Mouse (Mus musculus): ENCODE results near the gene Mast4. TPM values are rescaled to one million over a fixed set of nuclear protein-coding genes. Genes with fewer than 3 reads are reported as not detected.
A peak's percentile ranks its signal among the peaks of the same experiment; 100 is the strongest.

Mast4 gene
- polyA plus RNA-seq, 1 experiment from 2014 or later = 36.9 TPM

- peak overlapping the region; percentile 95 for H3K27ac ChIP-seq (ENCODE audit: low read length)
- ATAC-seq (replicated peaks; ENCODE audit: extremely low read depth, insufficient read depth, low FRiP score) = peak; percentile 91
- H3K9ac ChIP-seq (ENCODE audit: low read length) = peak overlapping the region; percentile 79
- H3K4me3 ChIP-seq (ENCODE audit: low read length) = peak overlapping the region; percentile 71
- H3K4me1 ChIP-seq (ENCODE audit: control insufficient read depth, insufficient read depth, low read length) = peaks cover 17% of the 10 kb centered on the region
- 1% methylated on average over 28 of the region's 28 CpGs for WGBS
- H3K36me3 ChIP-seq (ENCODE audit: control insufficient read depth, insufficient read depth) = no peaks in the 10 kb centered on the region
- H3K27me3 ChIP-seq (ENCODE audit: control insufficient read depth, insufficient read depth, low read length) = no peaks in the 10 kb centered on the region
- H3K4me2 ChIP-seq (ENCODE audit: low read depth, low read length) = peak overlapping the region; percentile 76
- H3K9me3 ChIP-seq (replicated peaks; ENCODE audit: control insufficient read depth, low read length) = no peaks in the 10 kb centered on the region
Measured at GRCm38 (mm10) chr13:103096346-103097150, 237.7 kb downstream of the Mast4 start.

GRCm38 (mm10) chr13:103095491-103095890 lies 238.8 kb downstream of the Mast4 start:
- Histone ChIP-seq H3K9ac (ENCODE audit: low read length) (peak overlapping the region; percentile 79), H3K4me3 (ENCODE audit: low read length) (peak overlapping the region; percentile 71), H3K27me3 (ENCODE audit: control insufficient read depth, insufficient read depth, low read length) (no peaks in the 10 kb centered on the region), H3K27ac (ENCODE audit: low read length) (peak overlapping the region; percentile 95), H3K4me1 (ENCODE audit: control insufficient read depth, insufficient read depth, low read length) (peaks cover 17% of the 10 kb centered on the region), H3K9me3 (replicated peaks; ENCODE audit: control insufficient read depth, low read length) (no peaks in the 10 kb centered on the region), H3K4me2 (ENCODE audit: low read depth, low read length) (peak overlapping the region; percentile 76), H3K36me3 (ENCODE audit: control insufficient read depth, insufficient read depth) (no peaks in the 10 kb centered on the region)
- 26% methylated on average over 7 of the region's 7 CpGs for WGBS
- no peak for ATAC-seq (replicated peaks; ENCODE audit: extremely low read depth, insufficient read depth, low FRiP score)

DNA sequence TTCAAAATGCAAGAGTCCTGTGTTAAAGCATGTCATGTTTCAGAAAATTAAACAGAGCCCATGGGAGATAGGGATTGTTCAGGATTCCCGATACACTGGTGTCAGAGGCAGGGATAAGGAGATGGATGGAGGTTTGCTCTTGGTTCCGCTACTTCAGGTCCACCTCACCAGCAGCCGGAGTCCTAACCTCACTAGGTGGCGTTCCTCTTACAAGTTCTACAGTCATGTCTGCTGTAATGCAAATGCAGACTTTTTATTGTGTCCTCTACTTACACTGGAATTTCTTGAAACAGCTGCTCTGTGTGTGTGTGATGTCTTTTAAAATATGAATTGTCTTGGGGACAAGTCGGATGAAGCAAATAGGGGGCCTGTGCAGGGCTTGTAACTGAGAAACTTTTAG lies 239.7 kb downstream of the Mast4 start:
- Histone ChIP-seq H3K9me3 (replicated peaks; ENCODE audit: control insufficient read depth, low read length) (no peaks in the 10 kb centered on the region), H3K4me3 (ENCODE audit: low read length) (peak overlapping the region; percentile 33), H3K27me3 (ENCODE audit: control insufficient read depth, insufficient read depth, low read length) (no peaks in the 10 kb centered on the region), H3K27ac (ENCODE audit: low read length) (peak overlapping the region; percentile 61), H3K9ac (ENCODE audit: low read length) (peak overlapping the region; percentile 51), H3K4me2 (ENCODE audit: low read depth, low read length) (peak overlapping the region; percentile 76), H3K36me3 (ENCODE audit: control insufficient read depth, insufficient read depth) (no peaks in the 10 kb centered on the region), H3K4me1 (ENCODE audit: control insufficient read depth, insufficient read depth, low read length) (peaks cover 17% of the 10 kb centered on the region)
- no peak for ATAC-seq (replicated peaks; ENCODE audit: extremely low read depth, insufficient read depth, low FRiP score)
- 48% methylated on average over 5 of the region's 5 CpGs for WGBS

DNA sequence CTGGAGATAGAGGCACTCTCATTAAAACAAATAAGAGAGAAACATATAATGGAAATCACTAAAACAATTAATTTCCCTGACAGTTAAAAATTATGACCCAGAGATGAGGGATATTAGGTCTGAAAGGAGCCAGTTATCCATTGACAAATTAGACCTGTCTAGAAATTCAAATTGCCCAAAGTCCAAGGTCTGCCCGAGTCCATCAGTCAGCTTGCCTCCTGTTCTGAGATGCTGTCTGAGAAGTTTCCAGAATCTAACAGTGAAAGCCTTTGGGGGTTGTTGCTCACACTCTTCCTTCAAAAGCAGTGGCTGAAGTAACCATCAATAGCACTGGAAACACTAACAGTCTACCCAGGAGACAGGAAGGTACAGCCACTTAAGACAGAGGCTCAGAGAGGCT lies 240.6 kb downstream of the Mast4 start:
- Histone ChIP-seq H3K4me1 (ENCODE audit: control insufficient read depth, insufficient read depth, low read length) (peaks cover 17% of the 10 kb centered on the region), H3K9ac (ENCODE audit: low read length) (no peak overlapping the region), H3K27ac (ENCODE audit: low read length) (no peak overlapping the region), H3K36me3 (ENCODE audit: control insufficient read depth, insufficient read depth) (no peaks in the 10 kb centered on the region), H3K9me3 (replicated peaks; ENCODE audit: control insufficient read depth, low read length) (no peaks in the 10 kb centered on the region), H3K4me2 (ENCODE audit: low read depth, low read length) (no peak overlapping the region), H3K27me3 (ENCODE audit: control insufficient read depth, insufficient read depth, low read length) (no peaks in the 10 kb centered on the region), H3K4me3 (ENCODE audit: low read length) (no peak overlapping the region)
- no peak for ATAC-seq (replicated peaks; ENCODE audit: extremely low read depth, insufficient read depth, low FRiP score)
- WGBS = 81% methylated on average over 1 of the region's 1 CpGs

GRCm38 (mm10) chr13:103085540-103086121 lies 248.7 kb downstream of the Mast4 start:
- peak; percentile 72 for ATAC-seq (replicated peaks; ENCODE audit: extremely low read depth, insufficient read depth, low FRiP score)
- Histone ChIP-seq H3K27me3 (ENCODE audit: control insufficient read depth, insufficient read depth, low read length) (no peaks in the 10 kb centered on the region), H3K9me3 (replicated peaks; ENCODE audit: control insufficient read depth, low read length) (no peaks in the 10 kb centered on the region), H3K4me3 (ENCODE audit: low read length) (0 out of 2 replicates have a peak overlapping the region, but pooled peaks have one; percentile 11), H3K4me1 (ENCODE audit: control insufficient read depth, insufficient read depth, low read length) (peaks cover 38% of the 10 kb centered on the region), H3K9ac (ENCODE audit: low read length) (peak overlapping the region; percentile 62), H3K27ac (ENCODE audit: low read length) (peak overlapping the region; percentile 88), H3K4me2 (ENCODE audit: low read depth, low read length) (peak overlapping the region; percentile 44), H3K36me3 (ENCODE audit: control insufficient read depth, insufficient read depth) (no peaks in the 10 kb centered on the region)
- WGBS = 27% methylated on average over 15 of the region's 15 CpGs

DNA sequence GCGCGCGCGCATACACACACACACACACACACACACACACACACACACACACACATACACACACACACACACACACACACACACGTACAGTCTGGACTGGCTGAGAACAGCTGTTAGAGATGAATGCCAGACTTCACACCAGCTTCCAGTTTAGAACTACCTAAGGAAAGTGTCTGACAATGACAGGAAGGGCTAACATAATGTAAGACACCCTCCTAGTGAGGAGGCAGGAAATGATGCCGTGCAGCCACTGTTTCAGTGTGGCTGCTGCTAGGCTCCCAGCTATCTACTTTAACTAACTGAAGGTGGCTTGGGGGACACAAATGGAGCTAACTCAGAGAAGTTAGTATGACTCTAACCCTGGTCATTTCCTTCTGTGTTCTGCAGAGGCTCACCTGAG lies 251.4 kb downstream of the Mast4 start:
- 40% methylated on average over 4 of the region's 6 CpGs for WGBS
- no peaks in the 10 kb centered on the region for H3K36me3 ChIP-seq (ENCODE audit: control insufficient read depth, insufficient read depth)
- H3K4me3 ChIP-seq (ENCODE audit: low read length) = no peak overlapping the region
- H3K9ac ChIP-seq (ENCODE audit: low read length) = no peak overlapping the region
- H3K27me3 ChIP-seq (ENCODE audit: control insufficient read depth, insufficient read depth, low read length) = no peaks in the 10 kb centered on the region
- peak overlapping the region; percentile 54 for H3K27ac ChIP-seq (ENCODE audit: low read length)
- no peak overlapping the region for H3K4me2 ChIP-seq (ENCODE audit: low read depth, low read length)
- H3K4me1 ChIP-seq (ENCODE audit: control insufficient read depth, insufficient read depth, low read length) = peaks cover 43% of the 10 kb centered on the region
- no peaks in the 10 kb centered on the region for H3K9me3 ChIP-seq (replicated peaks; ENCODE audit: control insufficient read depth, low read length)
- peak; percentile 55 for ATAC-seq (replicated peaks; ENCODE audit: extremely low read depth, insufficient read depth, low FRiP score)

DNA sequence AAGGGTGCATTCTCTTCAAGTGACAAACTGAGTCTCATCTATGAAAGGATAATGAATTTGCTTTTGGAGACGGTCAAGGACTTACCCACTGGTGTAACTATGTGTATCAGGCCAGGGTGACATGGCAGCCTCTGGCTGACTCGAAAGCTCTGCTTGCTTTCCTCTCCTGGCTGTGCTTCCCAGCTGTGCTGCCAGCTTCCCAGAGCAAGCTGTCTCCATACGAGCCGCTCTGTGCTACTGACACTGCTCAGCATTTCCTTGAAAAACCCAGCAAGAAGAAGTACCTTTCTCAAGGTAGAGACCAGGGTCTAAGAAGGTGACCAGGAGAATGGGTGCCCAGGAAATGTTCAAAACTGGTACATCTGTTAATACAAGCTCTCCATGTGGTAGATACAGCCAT lies 254.5 kb downstream of the Mast4 start:
- Histone ChIP-seq H3K4me2 (ENCODE audit: low read depth, low read length) (no peak overlapping the region), H3K9ac (ENCODE audit: low read length) (no peak overlapping the region), H3K27me3 (ENCODE audit: control insufficient read depth, insufficient read depth, low read length) (no peaks in the 10 kb centered on the region), H3K4me1 (ENCODE audit: control insufficient read depth, insufficient read depth, low read length) (peaks cover 27% of the 10 kb centered on the region), H3K4me3 (ENCODE audit: low read length) (no peak overlapping the region), H3K27ac (ENCODE audit: low read length) (peak overlapping the region; percentile 67), H3K36me3 (ENCODE audit: control insufficient read depth, insufficient read depth) (no peaks in the 10 kb centered on the region), H3K9me3 (replicated peaks; ENCODE audit: control insufficient read depth, low read length) (no peaks in the 10 kb centered on the region)
- no peak for ATAC-seq (replicated peaks; ENCODE audit: extremely low read depth, insufficient read depth, low FRiP score)
- 49% methylated on average over 4 of the region's 4 CpGs for WGBS

GRCm38 (mm10) chr13:103078815-103079214 lies 255.5 kb downstream of the Mast4 start:
- Histone ChIP-seq H3K36me3 (ENCODE audit: control insufficient read depth, insufficient read depth) (no peaks in the 10 kb centered on the region), H3K4me3 (ENCODE audit: low read length) (no peak overlapping the region), H3K4me2 (ENCODE audit: low read depth, low read length) (no peak overlapping the region), H3K27ac (ENCODE audit: low read length) (no peak overlapping the region), H3K9me3 (replicated peaks; ENCODE audit: control insufficient read depth, low read length) (no peaks in the 10 kb centered on the region), H3K9ac (ENCODE audit: low read length) (no peak overlapping the region), H3K4me1 (ENCODE audit: control insufficient read depth, insufficient read depth, low read length) (peaks cover 22% of the 10 kb centered on the region), H3K27me3 (ENCODE audit: control insufficient read depth, insufficient read depth, low read length) (no peaks in the 10 kb centered on the region)
- ATAC-seq (replicated peaks; ENCODE audit: extremely low read depth, insufficient read depth, low FRiP score) = no peak
- WGBS = 91% methylated on average over 6 of the region's 6 CpGs

- Histone ChIP-seq H3K4me1 (ENCODE audit: control insufficient read depth, insufficient read depth, low read length) (no peaks in the 10 kb centered on the region; the same call in 1 of the 2 replicates), H3K27ac (ENCODE audit: low read length) (no peak overlapping the region), H3K36me3 (ENCODE audit: control insufficient read depth, insufficient read depth) (no peaks in the 10 kb centered on the region), H3K9me3 (replicated peaks; ENCODE audit: control insufficient read depth, low read length) (0 out of 2 replicates have a peak, but pooled peaks cover 2% of the 10 kb centered on the region), H3K27me3 (ENCODE audit: control insufficient read depth, insufficient read depth, low read length) (no peaks in the 10 kb centered on the region), H3K4me3 (ENCODE audit: low read length) (no peak overlapping the region), H3K9ac (ENCODE audit: low read length) (no peak overlapping the region), H3K4me2 (ENCODE audit: low read depth, low read length) (no peak overlapping the region)
- 69% methylated on average over 4 of the region's 4 CpGs for WGBS
- ATAC-seq (replicated peaks; ENCODE audit: extremely low read depth, insufficient read depth, low FRiP score) = no peak
Measured at GRCm38 (mm10) chr13:103073461-103073860, 260.8 kb downstream of the Mast4 start.

Data from heart, embryonic 16.5 days (tissue).